Mouse (Mus musculus) brain, embryonic 18.5 days (tissue): Measurements from ENCODE around the gene Cpt1c.
"Not testable (repeated sequence)": the region's sequence is repeated elsewhere in the genome, so short reads cannot be mapped to it uniquely, and the experiment has no call there.

Experiments used
- DNase-seq: peaks from one replicate; pipeline ENCODE4 v3.0.0-alpha.2; 2012; ENCODE audit warnings: low read depth, low spot score

Cpt1c gene

GRCm38 (mm10) chr7:44974383-44975116 is at the start of gene Cpt1c:
TSS of gene Cpt1c (minus strand) at chr7:44974851.
- DNase-seq, result peak; percentile 88

GRCm38 (mm10) chr7:45023711-45024110 is 49.1 kb upstream of the Cpt1c start:
- not testable (repeated sequence) for DNase-seq

- DNase-seq, result no peak
Observed at GRCm38 (mm10) chr7:45020225-45020624, 45.6 kb upstream of the Cpt1c start.

- DNase-seq, result no peak
Observed at GRCm38 (mm10) chr7:45019031-45019571, 44.5 kb upstream of the Cpt1c start.

- DNase-seq, result peak; percentile 74
Observed at GRCm38 (mm10) chr7:45017242-45018061, 42.8 kb upstream of the Cpt1c start, which contains the start of gene Rras. TSS of gene Rras (plus strand) at chr7:45017961.

DNA sequence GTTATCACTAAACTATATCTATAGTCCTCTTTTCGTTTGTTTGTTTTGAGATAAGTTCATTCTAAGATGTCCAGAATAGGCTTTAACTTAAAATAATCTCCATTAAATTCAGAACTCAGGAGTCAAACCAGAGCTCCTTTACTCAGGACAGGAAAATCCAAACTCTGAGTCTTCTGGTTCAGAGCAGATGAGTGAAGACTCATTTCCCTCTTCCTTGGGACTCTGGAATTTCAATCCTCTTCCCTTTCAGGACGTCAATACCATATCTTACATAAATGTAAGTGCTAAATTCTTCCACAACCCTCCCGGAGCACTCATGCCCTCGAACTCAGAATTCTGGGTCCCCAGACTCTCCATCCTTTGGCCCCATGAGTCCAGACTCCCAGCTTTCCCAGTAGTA is 42.1 kb upstream of the Cpt1c start:
- no peak for DNase-seq

DNA sequence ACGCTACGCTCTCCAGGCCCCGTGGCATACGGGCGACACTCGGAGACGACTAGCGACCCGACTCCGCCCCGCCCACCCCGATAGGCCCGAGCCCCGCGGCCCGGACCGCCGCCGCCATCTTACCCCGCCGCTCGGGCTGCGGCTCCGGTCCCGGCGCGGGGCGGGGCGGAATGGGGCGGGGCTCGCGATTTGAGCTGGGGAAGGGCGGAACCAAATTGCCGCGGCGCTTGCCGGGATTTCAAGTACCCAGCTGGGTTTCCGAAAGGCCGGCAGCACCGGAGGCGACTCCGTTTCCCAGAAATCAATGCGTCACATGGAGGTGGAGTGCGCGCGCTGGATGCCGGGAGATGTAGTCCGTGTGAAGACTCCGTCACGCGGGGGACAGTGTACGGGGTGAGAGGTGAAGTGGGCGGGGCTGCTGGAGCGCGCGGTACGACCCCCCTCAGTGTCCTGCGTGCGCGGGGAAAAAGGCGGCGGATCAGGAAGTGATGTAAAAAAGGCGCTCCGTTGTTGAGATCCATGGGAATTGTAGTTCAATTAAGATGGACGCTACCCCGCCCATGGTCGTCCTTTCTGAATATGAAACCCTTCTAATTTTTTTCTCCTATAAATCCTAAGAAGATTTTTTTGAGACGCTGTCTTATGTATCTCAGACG is 41.4 kb upstream of the Cpt1c start, which contains the start of gene Scaf1:
Gene Scaf1, minus strand, starts transcription at position 407 of the 656 bp plus-strand sequence.
- peak; percentile 99 for DNase-seq

- no peak for DNase-seq
Observed at GRCm38 (mm10) chr7:45015344-45015956, 40.8 kb upstream of the Cpt1c start.

- no peak for DNase-seq
Observed at GRCm38 (mm10) chr7:45014096-45014451, 39.4 kb upstream of the Cpt1c start.

GRCm38 (mm10) chr7:45013366-45014095 is 38.9 kb upstream of the Cpt1c start:
- DNase-seq, result no peak

GRCm38 (mm10) chr7:45012824-45013223 is 38.2 kb upstream of the Cpt1c start:
- no peak for DNase-seq

DNA sequence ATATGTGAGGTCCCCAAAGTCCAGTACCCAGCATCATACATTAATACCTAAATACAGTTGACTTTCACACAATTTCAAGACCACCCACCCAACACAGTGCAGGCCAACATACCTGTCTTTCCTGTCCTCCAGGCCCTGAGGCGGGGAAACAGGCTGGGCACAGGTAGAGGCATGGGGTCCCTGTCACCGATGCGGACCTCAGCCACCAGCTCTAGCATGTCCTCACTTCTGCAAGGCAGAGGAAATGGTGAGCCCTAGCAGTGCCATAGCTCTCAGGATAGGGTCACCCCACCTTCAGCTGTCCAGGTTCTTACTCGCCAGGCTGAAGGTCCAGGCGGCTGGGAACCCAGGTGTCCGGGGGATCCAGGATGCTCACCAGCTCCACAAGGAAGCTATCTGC is 37.4 kb upstream of the Cpt1c start:
- no peak for DNase-seq

- DNase-seq, result no peak
Observed at GRCm38 (mm10) chr7:45008411-45008810, 33.8 kb upstream of the Cpt1c start.

GRCm38 (mm10) chr7:45007846-45008245 is 33.2 kb upstream of the Cpt1c start:
- no peak for DNase-seq

GRCm38 (mm10) chr7:45007141-45007540 is 32.5 kb upstream of the Cpt1c start:
- DNase-seq, result no peak

DNA sequence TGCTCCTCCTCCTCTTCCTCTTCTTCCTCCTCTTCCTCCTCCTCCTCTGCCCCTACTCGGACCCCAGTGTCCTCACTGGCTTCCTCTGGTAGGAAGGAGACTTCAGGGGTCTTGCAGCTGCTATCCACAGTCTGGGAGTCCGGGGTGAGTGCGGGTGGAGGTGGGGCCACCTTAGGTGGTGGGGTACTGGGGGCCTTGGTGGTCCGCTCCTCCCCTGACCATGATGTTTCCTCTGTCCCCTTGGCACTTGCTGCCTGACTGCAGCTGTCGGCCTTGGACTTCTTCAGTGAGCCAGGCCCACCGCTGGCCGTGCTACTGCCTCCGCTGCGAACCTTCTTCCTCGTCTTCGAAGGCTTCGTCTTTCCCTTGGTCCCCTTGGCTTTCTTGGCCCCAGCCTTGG is 31.9 kb upstream of the Cpt1c start:
- no peak for DNase-seq

DNA sequence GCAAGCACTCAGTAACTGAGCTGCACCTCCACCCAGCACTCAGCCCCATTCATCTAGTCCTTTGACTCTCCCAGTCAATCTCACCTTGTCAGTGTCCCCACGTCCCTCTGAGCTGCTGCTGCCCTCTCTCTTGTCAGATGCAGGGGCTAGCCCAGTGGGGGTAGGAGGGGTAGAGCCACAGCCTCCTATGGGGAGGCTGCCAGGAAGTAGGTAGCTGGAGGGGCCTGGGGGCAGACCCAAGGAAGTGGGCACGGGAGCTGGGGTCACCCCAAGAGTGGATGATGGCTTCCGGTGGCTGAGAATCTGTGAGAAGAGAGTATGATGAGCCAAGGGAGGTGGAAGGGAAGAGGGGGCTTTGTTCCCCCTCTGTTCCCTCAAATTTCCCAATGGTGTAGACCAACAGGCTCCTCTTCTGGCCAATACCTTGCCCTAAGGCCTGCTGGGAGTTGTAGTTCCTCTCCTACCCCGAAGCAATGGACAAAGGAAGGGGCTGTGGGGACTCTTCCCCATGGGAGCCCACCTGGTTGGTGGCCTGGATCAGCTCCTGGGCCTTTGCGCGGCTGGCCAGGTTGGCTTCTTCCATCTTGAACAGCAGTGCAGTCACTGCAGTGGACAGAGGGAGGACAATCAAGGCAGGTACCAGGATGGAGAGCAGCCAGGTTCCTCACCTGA is 30.8 kb upstream of the Cpt1c start:
- no peak for DNase-seq

- no peak for DNase-seq
Observed at GRCm38 (mm10) chr7:45004546-45004945, 29.9 kb upstream of the Cpt1c start.

DNA sequence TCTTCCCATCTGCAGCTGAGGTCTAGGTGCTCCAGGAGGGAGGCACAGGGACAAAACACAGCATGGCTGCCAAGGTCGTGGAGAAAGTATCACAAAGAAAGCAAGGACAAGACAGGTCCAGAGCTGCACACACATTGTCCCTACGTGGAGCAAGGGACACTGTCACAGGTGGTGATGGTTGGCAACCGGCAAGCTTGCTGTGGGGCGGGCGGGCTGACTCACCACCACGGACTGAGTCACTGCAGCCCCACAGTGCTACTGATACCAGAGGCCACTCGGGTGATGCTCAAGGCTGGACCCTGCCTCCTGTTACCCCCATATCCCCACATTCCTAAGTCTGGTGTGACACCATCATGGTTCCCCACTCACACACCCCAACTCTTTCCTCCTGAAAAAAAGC is 27.8 kb upstream of the Cpt1c start:
- no peak for DNase-seq

DNA sequence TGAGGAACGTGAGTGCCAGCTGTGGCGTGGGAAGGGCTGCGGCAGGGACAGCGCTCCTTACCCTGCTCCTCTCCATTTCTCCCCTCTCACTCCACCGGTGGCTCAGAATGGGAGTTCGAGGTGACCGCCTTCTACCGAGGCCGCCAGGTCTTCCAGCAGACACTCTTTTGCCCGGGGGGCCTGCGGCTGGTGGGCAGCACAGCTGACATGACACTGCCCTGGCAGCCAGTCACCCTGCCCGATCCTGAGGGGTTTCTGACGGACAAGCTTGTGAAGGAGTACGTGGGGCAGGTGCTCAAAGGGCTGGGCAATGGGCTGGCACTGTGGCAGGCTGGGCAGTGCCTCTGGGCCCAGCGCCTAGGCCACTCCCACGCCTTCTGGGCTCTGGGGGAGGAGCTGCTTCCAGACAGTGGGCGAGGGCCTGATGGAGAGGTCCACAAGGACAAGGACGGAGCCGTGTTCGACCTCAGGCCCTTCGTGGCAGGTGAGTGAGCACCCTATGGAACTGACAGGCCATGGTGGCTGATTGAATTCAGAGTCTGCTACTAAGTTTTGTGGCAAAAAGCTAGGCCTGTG is 26.0 kb upstream of the Cpt1c start:
- no peak for DNase-seq
